Mouse (Mus musculus) hindbrain, embryonic 10.5 days (tissue): ENCODE measurements around the gene Scaf4. TPM values are rescaled to one million over a fixed set of nuclear protein-coding genes. Genes with fewer than 3 reads are reported as not detected.

Experiments used
- DNase-seq: peaks from one replicate; pipeline ENCODE4 v3.0.0-alpha.2; 2017; ENCODE audit warnings: low spot score
- H3K27ac ChIP-seq: fragments of 300-500 bp; sonication (generic); 2 replicates; pipeline ENCODE4 v1.5.1; 2016; ENCODE audit warnings: mild to moderate bottlenecking, moderate library complexity
- H3K27me3 ChIP-seq: fragments of 300-500 bp; sonication (generic); 2 replicates; pipeline ENCODE4 v1.6.1; 2016; ENCODE audit warnings: mild to moderate bottlenecking; ENCODE audit not compliant: poor library complexity, insufficient read depth, severe bottlenecking
- H3K36me3 ChIP-seq: fragments of 300-500 bp; sonication (generic); 2 replicates; pipeline ENCODE4 v1.6.1; 2016; ENCODE audit warnings: mild to moderate bottlenecking, moderate library complexity
- H3K4me1 ChIP-seq: fragments of 300-500 bp; sonication (generic); replicated peaks from 2 replicates; pipeline ENCODE4 v1.6.1; 2016; ENCODE audit warnings: mild to moderate bottlenecking
- H3K4me3 ChIP-seq: fragments of 300-500 bp; sonication (generic); 2 replicates; pipeline ENCODE4 v1.5.1; 2016; ENCODE audit warnings: mild to moderate bottlenecking, moderate library complexity
- H3K9me3 ChIP-seq: fragments of 300-500 bp; sonication (generic); 2 replicates; pipeline ENCODE4 v1.6.1; 2016; ENCODE audit warnings: mild to moderate bottlenecking, moderate library complexity
- WGBS: fragments of 180-500 bp; shearing (Covaris S2); methylation state at CpG from one replicate; pipeline ENCODE4 v1.1.7; 2016; 5-methylcytosine and 5-hydroxymethylcytosine counted together
- polyA plus RNA-seq: library from polyadenylated mRNA; unstranded; fragments of >200 nt; fragmentation: Nextera tagmentation; extraction: Ambion mirVana; gene quantifications from 2 replicates; pipeline ENCODE4 v1.2.1, GENCODE M21; 2016

The Scaf4 gene
- polyA plus RNA-seq, 1 experiment from 2014 or later, result 36.6 TPM

DNA sequence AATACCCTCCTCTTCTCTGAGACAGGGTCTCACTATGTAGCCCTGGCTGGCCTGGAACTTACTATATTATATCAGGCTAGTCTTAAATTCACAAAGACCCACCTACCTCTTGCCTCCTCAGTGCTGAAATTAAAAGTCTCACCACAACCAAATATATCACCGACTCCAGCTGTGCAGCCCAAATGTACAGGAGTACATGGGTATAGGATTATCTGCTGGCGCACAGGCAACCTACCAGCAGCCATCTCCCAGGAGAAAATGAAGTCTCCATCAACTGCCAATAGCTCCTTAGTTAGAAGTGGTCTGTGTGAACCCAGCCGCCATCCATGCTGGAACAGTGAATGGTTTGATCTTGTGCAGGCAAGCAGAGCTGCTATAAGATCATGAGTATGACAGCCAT lies 105.9 kb downstream of the Scaf4 start:
- Histone ChIP-seq H3K4me3 (no peak overlapping the region), H3K27me3 (no peaks in the 10 kb centered on the region), H3K9me3 (no peaks in the 10 kb centered on the region), H3K4me1 (peaks cover 16% of the 10 kb centered on the region), H3K27ac (no peak overlapping the region), H3K36me3 (no peaks in the 10 kb centered on the region)
- WGBS, result 95% methylated on average over 3 of the region's 3 CpGs
- no peak for DNase-seq

DNA sequence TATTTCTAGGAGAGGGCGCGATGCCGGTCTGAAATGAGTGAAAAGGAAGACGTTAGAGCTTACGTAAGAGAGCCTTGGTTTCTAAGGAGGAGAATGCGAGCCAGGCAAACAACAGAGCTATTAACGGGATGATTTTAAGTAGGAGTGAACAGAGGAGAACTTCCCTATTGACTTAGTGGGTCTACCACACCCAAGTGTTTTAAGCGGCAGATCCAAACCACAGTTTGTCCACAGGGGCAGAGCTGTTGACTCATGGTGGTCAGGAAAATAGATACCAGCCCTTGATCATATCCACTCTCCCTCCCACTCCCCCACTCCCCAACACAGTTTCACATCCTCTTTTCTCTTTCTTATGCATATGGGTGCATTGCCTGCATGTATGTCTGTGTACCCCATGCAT lies 106.9 kb downstream of the Scaf4 start:
- H3K36me3 ChIP-seq, result no peaks in the 10 kb centered on the region

DNA sequence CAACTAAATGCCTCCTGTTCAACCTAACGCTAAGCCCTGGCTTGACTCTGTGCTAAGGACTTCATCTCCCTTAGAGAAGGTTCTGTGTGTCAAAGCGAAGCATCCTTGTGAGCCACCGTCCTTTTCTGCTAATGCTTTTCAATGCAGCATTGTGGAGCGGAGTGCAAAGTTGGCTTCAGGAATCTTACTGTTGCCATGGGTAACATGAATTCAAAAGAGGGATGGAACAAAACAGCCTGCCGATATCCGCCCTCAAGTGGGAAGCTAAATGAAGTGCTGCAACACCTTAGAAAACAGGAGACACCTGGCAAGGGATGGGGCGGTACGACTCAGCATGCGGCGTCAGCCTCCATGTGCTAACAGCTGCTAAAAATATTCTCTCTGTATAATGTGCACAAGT lies 107.8 kb downstream of the Scaf4 start:
- Histone ChIP-seq H3K36me3 (no peaks in the 10 kb centered on the region), H3K9me3 (no peaks in the 10 kb centered on the region), H3K4me3 (no peak overlapping the region), H3K27ac (no peak overlapping the region), H3K27me3 (no peaks in the 10 kb centered on the region), H3K4me1 (peaks cover 16% of the 10 kb centered on the region)
- 44% methylated on average over 10 of the region's 10 CpGs for WGBS
- peak; percentile 35 for DNase-seq

More for the DNA sequence above, 106.9 kb downstream of the Scaf4 start:
- Histone ChIP-seq H3K27ac (no peak overlapping the region), H3K4me3 (no peak overlapping the region), H3K27me3 (no peaks in the 10 kb centered on the region), H3K9me3 (no peaks in the 10 kb centered on the region), H3K4me1 (peaks cover 16% of the 10 kb centered on the region)
- WGBS, result 85% methylated on average over 8 of the region's 8 CpGs
- no peak for DNase-seq

Other genes starting within 250 kb of the Scaf4 start
- 19.4 and 19.7 TPM in 2 replicates for gene Tiam1, start 140.7 kb downstream of the Scaf4 start, polyA plus RNA-seq
- gene Sod1, start 63.7 kb downstream of the Scaf4 start, polyA plus RNA-seq, result 1,109 and 1,208 TPM in 2 replicates
- 12.7 and 14.4 TPM in 2 replicates for gene Hunk, start 101.5 kb upstream of the Scaf4 start, polyA plus RNA-seq